ENCODE assay signal across 23 mouse cellular contexts in genomic region chr9:71219161-71219560, GRCm38 (mm10). TPM values are rescaled to one million over a fixed set of nuclear protein-coding genes. Genes with fewer than 3 reads are reported as not detected.
"Had no signal": no experiment of that assay in that cellular context is flagged by ENCODE, and none has a peak within 500 bp of the region (broad histone marks: within the 10 kb centered on the region; RNA-seq: fewer than 3 reads in every experiment).

No protein-coding gene starts in this region.

- H3K4me2 ChIP-seq: lung, embryonic 14.5 days; midbrain, embryonic 12.5 days; midbrain, embryonic 15.5 days; neural tube, embryonic 12.5 days; neural tube, embryonic 15.5 days; stomach, embryonic 15.5 days had no signal

- H3K27ac ChIP-seq: hindbrain, postnatal 0 days; layer of hippocampus, adult 2 months; liver, embryonic 14.5 days; macrophage; midbrain, embryonic 12.5 days; midbrain, embryonic 15.5 days; neural tube, embryonic 12.5 days; neural tube, embryonic 15.5 days; stomach, embryonic 15.5 days had no signal

- H3K9me3 ChIP-seq: midbrain, embryonic 12.5 days; midbrain, embryonic 15.5 days; neural tube, embryonic 12.5 days; neural tube, embryonic 15.5 days; stomach, embryonic 15.5 days had no signal

- DNase-seq: kidney, adult 18-20 months; kidney, postnatal 10 days; layer of hippocampus, adult 9-11 months; liver, postnatal 0 days; right cerebral cortex, adult 18-20 months; right cerebral cortex, postnatal 14 days; right cerebral cortex, postnatal 4 days; thymus, adult 2 months; thymus, postnatal 14 days; thymus, postnatal 4 days had no signal

- H3K36me3 ChIP-seq: midbrain, embryonic 12.5 days; midbrain, embryonic 15.5 days; neural tube, embryonic 12.5 days; neural tube, embryonic 15.5 days; stomach, embryonic 15.5 days had no signal

- ATAC-seq: hindbrain, postnatal 0 days; inflammation-experienced regulatory T-cells, adult 6 months; liver, postnatal 0 days; lung, postnatal 0 days; midbrain, embryonic 15.5 days had no signal

- H3K4me3 ChIP-seq: layer of hippocampus, adult 2 months; midbrain, embryonic 12.5 days; midbrain, embryonic 15.5 days; neural tube, embryonic 12.5 days; neural tube, embryonic 15.5 days; stomach, embryonic 15.5 days had no signal

- H3K9ac ChIP-seq: liver, embryonic 14.5 days; liver, postnatal 0 days; lung, embryonic 14.5 days; midbrain, embryonic 12.5 days; midbrain, embryonic 15.5 days; neural tube, embryonic 12.5 days; neural tube, embryonic 15.5 days; stomach, embryonic 15.5 days had no signal

RNA-seq across cellular contexts. Expression of gene Aqp9, which starts 50.7 kb away (rescaled TPM):
- polyA plus RNA-seq: inflammation-experienced regulatory T-cells, adult 6 months; limb, embryonic 11.5 days had no signal
